Mouse (Mus musculus) Patski (cell line): Measurements from ENCODE around the gene Myo7a. TPM values are rescaled to one million over a fixed set of nuclear protein-coding genes. Genes with fewer than 3 reads are reported as not detected.

Source experiments
- ATAC-seq: fragments of 100-300 bp; one replicate; pipeline ENCODE4 v1.8.0; 2021
- CTCF ChIA-PET: fragments of 350-600 bp; sonication (Branson Sonifier 250); formaldehyde crosslinking; loops from one replicate; lab custom pipeline; 2022; ENCODE audit warnings: inconsistent platforms; lab: Charles Lee
- POLR2A ChIA-PET: fragments of 350-600 bp; sonication (Branson Sonifier 250); formaldehyde crosslinking; loops from one replicate; lab custom pipeline; 2022; ENCODE audit warnings: antibody characterized with exemption, inconsistent platforms; lab: Charles Lee
- DNase-seq: peaks from one replicate; pipeline ENCODE4 v3.0.0-alpha.2; 2011; ENCODE audit warnings: low read depth, low spot score
- H3K27me3 ChIP-seq: fragments of 371-371 bp; one replicate; pipeline ENCODE4 v1.5.1; 2021
- CTCF ChIP-seq: fragments of 100-300 bp; IDR thresholded peaks from one replicate; pipeline ENCODE4 v1.5.1; 2021
- in situ Hi-C: fragments of 300-500 bp; cut with MboI; formaldehyde crosslinking; loops from 3 replicates; pipeline ENCODE4 v1.11.1; 2018; ENCODE audit warnings: low pct_unique_long_range_greater_than_20kb, mixed read lengths
- polyA plus RNA-seq: library from polyadenylated mRNA; unstranded; gene quantifications from one replicate; pipeline ENCODE4 v1.2.3, GENCODE M21; 2021

Gene Myo7a
- polyA plus RNA-seq, 1 experiment from 2014 or later, result 4.0 TPM

GRCm38 (mm10) chr7:98156280-98156665 lies 36.9 kb upstream of the Myo7a start:
- H3K27me3 ChIP-seq, result no peaks in the 10 kb centered on the region
- CTCF ChIA-PET, result interaction anchor here (0.7 to 11.3 kb wide), 14 partner anchors 8 to 42 kb away, joined by 3 to 110 read pairs (median 5); partner anchors contain the start of gene Omp
- no peak for TF ChIP-seq CTCF
- DNase-seq (no peak), ATAC-seq (no peak)
- in situ Hi-C loops, result no loop called here
- POLR2A ChIA-PET, result interaction anchor here (0.5 kb wide), 1 partner anchor 57 kb away, joined by 3 read pairs; no protein-coding TSS in a partner anchor

DNA sequence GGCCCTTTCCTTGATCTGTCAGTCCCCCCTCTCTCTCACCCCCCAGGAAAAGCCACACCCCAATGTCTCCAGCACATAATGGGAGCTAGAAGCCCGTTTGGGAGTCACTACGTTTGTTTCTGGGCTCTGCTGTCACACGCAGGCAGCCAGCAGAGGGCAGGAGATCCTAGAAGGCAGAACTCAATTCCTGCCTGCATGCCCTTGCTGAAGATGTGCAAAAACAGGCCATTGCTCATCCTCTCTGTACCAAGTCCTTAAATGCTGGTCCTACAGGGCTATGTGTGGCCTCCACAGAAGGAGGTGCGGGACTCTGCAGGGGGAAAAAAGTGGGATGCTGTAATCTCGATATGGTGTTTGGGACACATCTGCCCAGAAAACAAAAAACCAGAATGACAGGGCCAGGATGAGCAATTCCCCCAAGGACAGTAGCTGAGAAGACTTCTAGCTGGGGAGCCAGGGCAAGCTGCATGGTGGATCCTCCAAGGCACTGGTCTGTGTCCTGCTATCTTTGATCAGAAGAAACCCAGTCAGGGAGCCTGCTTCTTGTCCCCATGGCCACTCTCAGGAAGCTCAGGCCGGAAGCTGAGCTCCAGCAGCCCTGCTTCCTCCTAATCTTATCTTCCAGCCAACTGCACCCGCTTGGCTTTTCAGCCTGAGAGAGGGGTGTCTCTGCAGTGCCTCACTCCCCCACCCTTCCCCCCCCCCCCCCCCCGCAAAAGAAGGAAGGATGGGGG lies 36.4 kb upstream of the Myo7a start:
- TF ChIP-seq CTCF, result no peak
- ATAC-seq, result peak; percentile 44
- no peak for DNase-seq
- ChIA-PET CTCF (interaction anchor here (0.6 to 11.3 kb wide), 15 partner anchors 9 to 43 kb away, joined by 3 to 110 read pairs (median 5); partner anchors contain the start of gene Omp), POLR2A (interaction anchor here (0.5 to 1.0 kb wide), 2 partner anchors 38 to 57 kb away, joined by 3 read pairs; no protein-coding TSS in a partner anchor)
- in situ Hi-C loops, result no loop called here
- no peaks in the 10 kb centered on the region for H3K27me3 ChIP-seq

- in situ Hi-C loops, result loop anchor here (5.0 kb wide), 1 partner anchor 38 kb away; no protein-coding TSS in a partner anchor
- TF ChIP-seq CTCF, result no peak
- DNase-seq, result no peak
- CTCF ChIA-PET, result interaction anchor here (1.9 to 11.3 kb wide), 2 partner anchors 12 to 34 kb away, joined by 9 to 110 read pairs; no protein-coding TSS in a partner anchor
- no peak for ATAC-seq
- no peaks in the 10 kb centered on the region for H3K27me3 ChIP-seq
- POLR2A ChIA-PET, result no interaction called here
Measured at GRCm38 (mm10) chr7:98153892-98154291, 34.6 kb upstream of the Myo7a start.

DNA sequence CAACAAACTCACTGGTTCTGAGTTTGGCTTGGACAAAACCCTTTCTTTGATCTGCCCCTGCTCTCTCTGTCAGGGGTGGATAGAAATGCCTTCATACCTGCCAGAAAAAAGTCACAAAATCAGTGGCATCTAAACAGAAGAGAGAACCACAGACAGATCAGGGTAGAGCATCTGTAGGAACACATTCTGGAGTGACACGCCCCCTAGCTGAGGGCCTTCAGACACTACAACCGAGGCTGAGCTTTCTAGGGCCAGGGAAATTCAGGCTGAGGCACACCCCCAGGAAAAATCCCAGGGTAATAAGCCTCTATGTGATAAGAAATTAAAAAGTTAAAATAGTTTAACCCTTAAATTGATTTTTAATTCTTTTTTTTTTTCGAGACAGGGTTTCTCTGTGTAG lies 34.0 kb upstream of the Myo7a start:
- CTCF ChIA-PET, result interaction anchor here (1.9 to 11.3 kb wide), 2 partner anchors 11 to 35 kb away, joined by 9 to 110 read pairs; no protein-coding TSS in a partner anchor
- no peak for TF ChIP-seq CTCF
- H3K27me3 ChIP-seq, result no peaks in the 10 kb centered on the region
- DNase-seq (no peak), ATAC-seq (no peak)
- in situ Hi-C loops, result loop anchor here (5.0 kb wide), 1 partner anchor 39 kb away; no protein-coding TSS in a partner anchor
- POLR2A ChIA-PET, result interaction anchor here (0.9 kb wide), 1 partner anchor 44 kb away, joined by 3 read pairs; no protein-coding TSS in a partner anchor

GRCm38 (mm10) chr7:98152400-98152799 lies 33.1 kb upstream of the Myo7a start:
- CTCF ChIA-PET, result interaction anchor here (1.0 to 11.3 kb wide), 3 partner anchors 11 to 36 kb away, joined by 3 to 110 read pairs (median 9); no protein-coding TSS in a partner anchor
- POLR2A ChIA-PET, result interaction anchor here (0.9 kb wide), 1 partner anchor 45 kb away, joined by 3 read pairs; no protein-coding TSS in a partner anchor
- ATAC-seq (no peak), DNase-seq (no peak)
- no peak for TF ChIP-seq CTCF
- H3K27me3 ChIP-seq, result no peaks in the 10 kb centered on the region
- in situ Hi-C loops, result loop anchor here (5.0 kb wide), 1 partner anchor 40 kb away; no protein-coding TSS in a partner anchor

DNA sequence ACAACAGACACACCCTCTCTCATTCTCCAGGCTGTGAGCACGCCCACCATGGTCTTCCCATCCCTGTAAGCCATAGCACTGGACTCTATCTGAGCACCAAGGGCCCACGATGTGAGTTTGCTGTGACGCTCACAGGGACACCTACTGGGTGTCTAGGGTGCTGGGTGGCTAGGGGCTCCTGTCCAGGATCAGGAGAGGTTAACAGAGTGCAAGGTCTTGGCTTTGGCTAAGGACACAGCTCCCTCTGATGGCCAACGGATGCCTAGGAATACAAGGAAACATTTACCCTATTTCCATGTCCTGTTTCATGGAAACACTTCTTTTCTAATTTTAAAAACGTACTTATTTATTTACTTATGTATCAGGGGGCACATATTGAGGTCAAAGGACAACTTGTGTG lies 31.2 kb upstream of the Myo7a start:
- ChIA-PET POLR2A (no interaction called here), CTCF (interaction anchor here (1.1 to 11.3 kb wide), 3 partner anchors 8 to 63 kb away, joined by 3 to 110 read pairs (median 4); no protein-coding TSS in a partner anchor)
- no peak for TF ChIP-seq CTCF
- in situ Hi-C loops, result loop anchor here (5.0 kb wide), 1 partner anchor 42 kb away; no protein-coding TSS in a partner anchor
- DNase-seq (no peak), ATAC-seq (no peak)
- no peaks in the 10 kb centered on the region for H3K27me3 ChIP-seq

DNA sequence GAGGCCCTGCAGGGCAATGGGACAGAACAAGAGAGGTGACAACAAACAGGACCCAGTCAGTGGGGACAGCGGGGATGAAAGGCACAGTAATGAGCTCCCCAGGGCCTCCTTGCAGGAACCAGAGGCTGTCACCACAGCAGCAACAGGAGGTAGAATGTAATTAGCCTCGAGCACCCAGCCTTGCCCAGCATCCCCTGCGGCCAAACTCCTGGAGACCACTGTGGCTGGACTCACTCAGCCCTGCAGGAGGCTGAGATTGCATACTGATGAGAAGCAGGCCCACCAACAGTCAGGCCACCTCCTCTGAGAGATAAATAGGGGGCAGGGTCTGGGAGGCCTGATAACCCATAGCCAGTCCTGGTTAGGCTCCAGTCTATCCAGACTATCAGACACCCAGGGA lies 30.5 kb upstream of the Myo7a start:
- no peak for TF ChIP-seq CTCF
- no peak for DNase-seq
- ATAC-seq, result peak; percentile 6
- no peaks in the 10 kb centered on the region for H3K27me3 ChIP-seq
- in situ Hi-C loops, result loop anchor here (5.0 kb wide), 1 partner anchor 42 kb away; no protein-coding TSS in a partner anchor
- POLR2A ChIA-PET, result no interaction called here
- CTCF ChIA-PET, result interaction anchor here (1.1 to 11.3 kb wide), 3 partner anchors 9 to 64 kb away, joined by 3 to 110 read pairs (median 4); no protein-coding TSS in a partner anchor

DNA sequence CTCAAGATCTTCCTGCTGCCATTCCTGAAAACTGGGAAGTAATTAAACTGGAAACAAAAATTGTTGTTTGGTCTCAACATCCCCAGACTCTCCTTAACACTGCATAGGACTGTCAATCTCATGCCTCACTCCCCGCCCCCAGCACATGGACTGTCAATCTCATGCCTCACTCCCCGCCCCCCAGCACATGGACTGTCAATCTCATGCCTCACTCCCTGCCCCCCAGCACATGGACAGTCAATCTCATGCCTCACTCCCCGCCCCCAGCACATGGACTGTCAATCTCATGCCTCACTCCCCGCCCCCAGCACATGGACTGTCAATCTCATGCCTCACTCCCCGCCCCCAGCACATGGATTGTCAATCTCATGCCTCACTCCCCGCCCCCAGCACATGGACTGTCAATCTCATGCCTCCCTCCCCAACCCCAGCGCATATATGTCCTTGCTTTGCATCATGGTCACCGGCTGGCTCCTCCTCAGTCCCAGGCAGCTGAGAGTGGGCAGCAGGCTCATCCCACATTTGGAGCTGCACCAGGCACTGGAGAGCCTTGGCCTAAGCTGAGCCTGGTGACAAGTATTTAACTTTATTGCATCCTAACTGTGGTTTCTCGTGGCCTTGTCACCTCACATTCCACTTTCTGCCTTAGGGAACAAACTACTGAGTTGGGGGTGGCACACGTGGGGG lies 29.5 kb upstream of the Myo7a start:
- DNase-seq (no peak), ATAC-seq (no peak)
- TF ChIP-seq CTCF, result no peak
- ChIA-PET CTCF (interaction anchor here (11.3 kb wide), 1 partner anchor 39 kb away, joined by 110 read pairs; no protein-coding TSS in a partner anchor), POLR2A (no interaction called here)
- H3K27me3 ChIP-seq, result no peaks in the 10 kb centered on the region
- in situ Hi-C loops, result no loop called here

GRCm38 (mm10) chr7:98147766-98148165 lies 28.4 kb upstream of the Myo7a start:
- DNase-seq (no peak), ATAC-seq (no peak)
- ChIA-PET CTCF (no interaction called here), POLR2A (no interaction called here)
- no peak for TF ChIP-seq CTCF
- H3K27me3 ChIP-seq, result no peaks in the 10 kb centered on the region
- in situ Hi-C loops, result no loop called here

GRCm38 (mm10) chr7:98146447-98146845 lies 27.1 kb upstream of the Myo7a start:
- ATAC-seq, result no peak
- no peak for TF ChIP-seq CTCF
- DNase-seq, result no peak
- no peaks in the 10 kb centered on the region for H3K27me3 ChIP-seq
- ChIA-PET CTCF (interaction anchor here (1.0 to 2.1 kb wide), 3 partner anchors 9 to 44 kb away, joined by 3 to 9 read pairs (median 7); no protein-coding TSS in a partner anchor), POLR2A (no interaction called here)
- in situ Hi-C loops, result no loop called here
